Mouse (Mus musculus) left cerebral cortex, adult 9 months (tissue): ENCODE measurements at regions not wholly inside any gene's neighbourhood (a gene's known extent, or its start where the extent isn't known, plus 50 kb on each side); places are given as distances from the start of the nearest gene placed in this dataset.

Experiments used
- DNase-seq, 2 experiments: peaks; one replicate each; pipeline ENCODE4 v3.0.0; 2022; ENCODE audit warnings: low spot score in 2 of 2

- DNase-seq = no peak
Observed at GRCm38 (mm10) chr16:30160399-30160798, 96.2 kb downstream of the Hes1 start.

- DNase-seq = no peak
Observed at GRCm38 (mm10) chr16:30163303-30163702, 99.1 kb downstream of the Hes1 start.

DNA sequence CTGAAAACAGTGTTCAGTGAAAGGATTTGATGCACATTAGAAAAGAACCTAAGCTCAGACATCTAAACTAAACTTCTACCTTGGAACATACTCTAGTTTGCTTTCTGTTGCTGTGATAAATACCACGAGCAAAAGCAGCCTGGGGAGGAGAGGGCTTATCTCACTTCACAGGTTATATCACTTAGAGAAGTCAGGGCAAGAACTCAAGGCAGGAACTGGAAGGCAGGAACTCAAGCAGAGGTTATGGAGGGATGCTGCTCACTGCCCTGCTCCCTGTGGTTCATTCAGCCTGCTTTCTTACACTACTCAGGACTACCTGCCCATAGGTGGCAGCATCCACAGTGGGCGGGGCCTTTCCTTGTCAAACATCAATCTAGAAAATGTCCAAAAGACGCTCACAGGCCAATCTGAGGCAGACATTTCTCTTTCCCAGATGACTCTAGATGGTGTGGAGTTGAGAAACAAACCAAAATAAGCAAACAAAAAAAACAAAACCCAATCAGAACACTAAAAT lies 101.5 kb downstream of the Hes1 start:
- no peak for DNase-seq

- DNase-seq = peak in 1 of 2 experiments; percentile 42
Observed at GRCm38 (mm10) chr16:30171381-30172079, 95.8 kb downstream of the Cpn2 start.

- no peak for DNase-seq
Observed at GRCm38 (mm10) chr16:30172136-30172731, 95.1 kb downstream of the Cpn2 start.

DNA sequence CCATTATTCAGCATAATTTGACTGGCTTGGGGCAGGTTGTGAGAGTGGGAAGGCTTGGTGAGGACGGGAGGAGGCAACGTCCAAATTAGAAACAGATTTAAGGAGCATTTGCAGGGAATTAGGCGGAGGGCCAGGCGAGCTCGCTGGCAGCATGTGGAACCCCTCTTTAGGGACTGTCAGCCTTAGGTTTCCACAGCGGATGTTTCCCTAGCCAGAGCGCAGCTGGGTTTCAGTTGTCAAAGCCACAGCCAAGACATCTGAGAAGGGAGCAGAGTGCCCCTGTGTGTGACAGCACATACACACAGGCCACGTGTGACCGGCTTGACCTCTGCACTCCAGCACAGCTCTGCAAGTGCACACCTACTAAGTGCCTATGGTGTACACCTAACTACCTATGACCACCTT lies 94.5 kb downstream of the Cpn2 start:
- DNase-seq = peak in 1 of 2 experiments; percentile 34

DNA sequence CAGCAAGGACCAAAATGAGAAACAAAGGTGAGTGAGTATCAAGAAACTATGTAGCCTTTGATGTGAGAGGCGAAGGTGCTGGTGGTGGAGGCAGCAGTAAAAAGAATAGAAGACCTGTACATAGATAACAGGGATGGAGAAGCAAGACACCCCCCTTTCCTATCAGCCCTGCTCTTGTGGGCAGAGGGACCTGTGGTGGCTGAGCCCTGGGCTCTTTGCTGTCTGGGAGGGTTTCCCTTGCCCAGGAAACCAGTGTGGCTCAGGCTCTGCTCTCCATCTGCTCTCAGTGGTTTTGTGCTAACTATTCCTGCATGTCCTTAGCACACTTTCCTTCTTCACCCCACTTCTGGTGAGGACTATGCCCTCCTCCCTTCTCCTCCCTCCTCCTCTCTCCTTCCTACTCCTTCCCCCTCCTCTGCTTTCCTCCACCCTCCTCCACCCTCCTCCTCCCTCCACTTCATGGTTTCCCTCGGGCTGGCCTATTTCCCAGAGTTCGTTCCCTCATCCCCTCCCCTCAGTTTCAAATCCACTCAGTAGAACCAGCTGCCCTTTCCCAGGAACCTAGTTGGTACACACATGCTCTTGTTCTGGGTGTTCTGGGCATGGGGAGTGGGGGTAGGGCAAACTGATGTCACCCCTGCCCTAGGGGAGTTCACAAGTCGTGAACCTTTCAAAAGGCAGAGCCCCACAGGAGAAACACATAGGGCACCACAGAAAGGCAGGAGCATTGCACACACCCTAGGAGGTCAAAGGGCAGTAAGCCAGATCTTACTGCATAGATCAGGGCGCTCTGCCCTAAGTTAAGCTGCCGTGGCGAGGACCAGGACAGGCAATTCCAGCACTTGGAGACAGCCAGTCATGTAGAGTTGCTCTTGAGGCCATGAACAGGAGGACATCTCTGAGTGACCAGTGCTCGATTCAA lies 93.1 kb downstream of the Cpn2 start:
- DNase-seq = no peak

DNA sequence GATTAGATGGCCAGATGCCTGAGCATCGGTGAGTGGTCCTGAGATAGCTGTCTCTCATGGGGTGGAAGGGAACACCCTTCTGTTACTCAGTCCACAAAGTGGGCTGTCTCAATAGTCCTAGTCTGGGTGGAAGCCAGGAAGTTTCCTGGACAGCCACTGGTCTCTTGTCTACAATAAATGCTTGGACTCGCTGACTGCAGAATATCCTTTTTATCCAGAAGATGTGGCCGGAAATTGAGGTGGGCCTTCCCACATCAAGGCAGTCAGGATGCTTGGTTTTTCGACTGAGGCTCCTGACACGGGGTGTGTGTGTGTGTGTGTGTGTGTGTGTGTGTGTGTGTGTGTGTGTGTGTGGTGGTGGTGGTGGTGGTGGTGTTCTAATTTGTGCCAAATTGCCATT lies 91.0 kb downstream of the Cpn2 start:
- DNase-seq = no peak

DNA sequence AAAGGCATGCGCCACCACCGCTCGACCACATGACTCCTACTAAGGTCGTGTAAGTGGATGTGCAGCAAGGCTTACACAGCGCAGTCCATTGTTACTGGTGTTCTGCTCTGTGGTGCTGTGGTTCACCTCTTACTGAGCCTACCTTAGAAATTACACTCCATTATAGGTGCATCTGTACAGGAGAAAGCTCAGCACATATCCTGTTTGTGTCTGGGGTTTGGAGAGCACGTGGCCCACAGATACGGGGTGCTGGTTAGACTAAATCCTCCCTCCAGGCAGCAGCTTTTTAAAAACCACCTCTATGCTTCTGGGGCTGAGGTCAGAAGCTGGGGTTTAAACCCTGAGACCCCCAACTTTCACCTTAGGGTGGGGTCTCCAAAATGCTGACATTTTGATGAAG lies 89.5 kb downstream of the Cpn2 start:
- DNase-seq = no peak

- DNase-seq = no peak
Observed at GRCm38 (mm10) chr16:30178596-30178995, 88.7 kb downstream of the Cpn2 start.

DNA sequence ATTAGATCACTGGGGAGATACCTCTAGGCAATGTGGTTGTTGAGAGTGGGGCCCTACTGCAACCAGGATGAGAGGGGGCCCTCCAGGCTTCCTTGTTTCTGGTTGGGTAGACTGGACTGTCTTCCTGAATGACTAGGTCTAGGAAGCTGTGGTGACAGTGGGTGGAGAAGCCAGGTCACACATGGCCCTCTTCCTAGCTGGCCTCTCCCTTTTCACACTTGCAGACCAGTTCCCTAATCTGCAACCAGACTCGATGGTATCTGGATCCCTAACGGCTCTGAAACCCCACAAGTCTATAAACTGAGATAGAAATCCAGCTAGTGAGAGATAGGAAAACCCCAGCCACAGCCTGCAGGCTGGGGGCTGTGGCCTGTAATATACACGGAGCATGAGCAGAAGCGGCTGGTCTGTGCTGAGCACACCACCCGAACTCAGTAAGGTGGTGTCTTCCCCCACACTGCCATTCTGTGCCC lies 87.8 kb downstream of the Cpn2 start:
- no peak for DNase-seq

DNA sequence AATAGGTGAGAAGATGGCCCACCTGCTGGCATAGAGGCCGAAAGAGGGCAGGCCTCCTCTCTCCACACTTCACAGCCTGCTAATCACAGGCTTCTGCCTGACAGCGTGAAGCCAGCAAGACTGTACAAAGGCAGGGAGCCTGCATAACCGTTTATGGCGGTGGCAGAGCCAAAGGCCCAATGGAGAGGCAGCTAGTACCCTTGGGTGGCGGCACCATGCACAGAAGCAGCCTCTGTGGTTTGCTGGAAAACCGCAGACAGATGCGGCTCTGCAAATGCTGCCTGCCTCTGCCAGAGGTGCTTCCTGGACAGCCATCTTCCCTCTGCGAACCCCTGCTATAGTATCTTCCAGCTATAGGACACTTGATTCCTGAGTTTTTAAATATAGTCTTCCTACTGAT lies 86.2 kb downstream of the Cpn2 start:
- no peak for DNase-seq

- DNase-seq = peak in 1 of 2 experiments; percentile 62
Observed at GRCm38 (mm10) chr16:30184591-30185265, 82.6 kb downstream of the Cpn2 start.

DNA sequence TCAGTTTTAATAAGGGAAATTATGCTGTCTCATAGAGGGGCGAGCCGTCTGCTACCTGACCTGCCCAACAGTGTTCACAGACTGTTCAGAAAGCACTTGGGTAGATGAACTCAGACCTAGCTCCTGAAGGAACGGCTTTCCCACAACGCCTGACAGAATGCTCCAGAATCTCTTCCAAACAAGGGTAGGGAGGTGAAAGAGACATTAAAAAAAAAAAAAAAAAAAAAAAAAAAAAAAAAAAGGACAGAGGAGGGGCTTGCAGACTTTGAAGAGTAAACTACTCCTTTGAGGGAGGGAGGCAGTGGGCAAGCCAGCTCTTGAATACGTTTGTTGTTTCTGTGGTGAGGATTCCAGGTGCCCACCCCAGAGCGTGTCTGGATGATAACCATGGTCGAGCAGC lies 81.6 kb downstream of the Cpn2 start:
- no peak for DNase-seq

- no peak for DNase-seq
Observed at GRCm38 (mm10) chr16:30186201-30186700, 81.0 kb downstream of the Cpn2 start.

GRCm38 (mm10) chr16:30186701-30187270 lies 80.5 kb downstream of the Cpn2 start:
- no peak for DNase-seq

GRCm38 (mm10) chr16:30187400-30187799 lies 79.9 kb downstream of the Cpn2 start:
- DNase-seq = no peak

DNA sequence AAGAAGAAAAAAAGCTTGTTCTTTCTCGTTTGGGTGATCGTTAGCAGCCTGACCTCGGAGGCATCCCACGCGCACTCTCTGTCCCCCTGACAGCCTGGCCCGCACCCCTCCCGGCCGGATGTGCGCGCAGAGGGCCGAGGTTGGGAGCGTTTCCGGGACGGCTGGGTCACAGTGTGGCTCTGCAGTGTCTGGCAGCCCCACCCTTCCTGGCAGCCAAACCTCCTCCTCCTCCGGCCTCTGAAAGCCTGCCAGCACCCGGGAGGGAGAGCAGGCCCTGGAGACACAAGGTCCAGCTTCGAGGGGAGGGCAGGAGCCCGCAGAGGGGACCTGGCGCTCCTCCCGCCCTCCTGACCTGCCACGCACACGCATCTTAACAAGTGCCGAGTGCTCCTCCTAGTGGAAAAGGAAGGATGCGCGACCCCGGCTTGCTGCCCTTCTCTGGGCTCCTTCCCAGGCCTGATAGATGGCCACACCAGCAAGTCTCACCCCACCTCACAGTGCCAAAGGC lies 79.3 kb downstream of the Cpn2 start:
- peak; percentile 75 to 92 for DNase-seq

DNA sequence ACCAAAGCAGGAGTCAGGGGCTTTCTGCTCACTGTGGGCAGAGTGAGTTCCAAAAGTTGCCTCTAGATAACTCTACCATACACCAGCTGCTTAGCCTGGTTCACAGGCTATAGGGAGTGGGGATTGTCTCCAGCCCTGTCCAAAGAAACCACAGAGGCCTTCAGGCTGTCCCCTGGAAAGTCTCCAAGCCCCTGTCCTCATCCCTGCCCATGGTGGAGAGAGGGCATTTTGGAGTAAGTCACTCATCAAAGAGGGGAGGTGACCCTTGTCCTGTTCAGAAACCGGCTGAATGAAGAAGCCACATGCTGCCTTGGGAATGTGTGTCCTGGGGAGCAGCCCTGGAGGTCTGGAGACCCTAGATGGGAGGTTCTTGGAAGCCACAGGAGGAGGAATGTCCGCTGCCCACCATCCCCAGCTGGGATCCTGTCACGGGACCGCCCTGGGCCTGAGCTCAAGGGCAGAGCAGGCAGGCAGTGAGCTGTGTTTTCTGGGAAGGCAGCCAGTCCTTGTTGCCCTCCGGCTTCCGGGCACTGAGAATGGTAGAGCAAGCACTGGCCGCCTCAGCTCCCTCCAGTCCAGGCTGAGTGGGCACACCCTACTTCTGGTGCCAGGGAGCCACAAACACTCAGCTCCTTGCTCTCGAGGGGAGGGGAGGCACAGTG lies 78.4 kb downstream of the Cpn2 start:
- peak in 1 of 2 experiments; percentile 68 for DNase-seq

DNA sequence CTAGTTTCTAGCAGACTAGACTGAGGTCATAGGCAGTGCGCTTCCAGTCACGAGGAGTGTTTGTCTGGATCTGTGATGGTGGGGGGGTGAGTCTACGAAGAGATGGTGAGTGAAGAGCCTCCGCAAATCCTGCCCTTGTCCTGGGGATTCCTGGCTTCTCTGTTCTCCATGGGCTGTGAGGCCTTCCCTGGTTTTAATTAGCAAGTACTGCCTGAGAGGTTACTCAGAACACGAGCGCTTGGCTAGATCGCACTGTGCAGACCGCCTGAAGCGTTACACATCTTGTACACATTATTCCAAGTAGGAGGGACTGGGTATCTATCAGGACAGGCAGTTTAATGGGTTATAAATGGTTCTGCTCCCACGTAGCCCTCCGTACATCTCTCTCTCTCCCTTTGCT lies 76.9 kb downstream of the Cpn2 start:
- DNase-seq = no peak
